Mouse (Mus musculus): Measurements from ENCODE around the gene Uckl1. TPM values are rescaled to one million over a fixed set of nuclear protein-coding genes. Genes with fewer than 3 reads are reported as not detected.
A peak's percentile ranks its signal among the peaks of the same experiment; 100 is the strongest.

Gene Uckl1
- polyA plus RNA-seq, 1 experiment from 2014 or later, result 33.9 TPM

DNA sequence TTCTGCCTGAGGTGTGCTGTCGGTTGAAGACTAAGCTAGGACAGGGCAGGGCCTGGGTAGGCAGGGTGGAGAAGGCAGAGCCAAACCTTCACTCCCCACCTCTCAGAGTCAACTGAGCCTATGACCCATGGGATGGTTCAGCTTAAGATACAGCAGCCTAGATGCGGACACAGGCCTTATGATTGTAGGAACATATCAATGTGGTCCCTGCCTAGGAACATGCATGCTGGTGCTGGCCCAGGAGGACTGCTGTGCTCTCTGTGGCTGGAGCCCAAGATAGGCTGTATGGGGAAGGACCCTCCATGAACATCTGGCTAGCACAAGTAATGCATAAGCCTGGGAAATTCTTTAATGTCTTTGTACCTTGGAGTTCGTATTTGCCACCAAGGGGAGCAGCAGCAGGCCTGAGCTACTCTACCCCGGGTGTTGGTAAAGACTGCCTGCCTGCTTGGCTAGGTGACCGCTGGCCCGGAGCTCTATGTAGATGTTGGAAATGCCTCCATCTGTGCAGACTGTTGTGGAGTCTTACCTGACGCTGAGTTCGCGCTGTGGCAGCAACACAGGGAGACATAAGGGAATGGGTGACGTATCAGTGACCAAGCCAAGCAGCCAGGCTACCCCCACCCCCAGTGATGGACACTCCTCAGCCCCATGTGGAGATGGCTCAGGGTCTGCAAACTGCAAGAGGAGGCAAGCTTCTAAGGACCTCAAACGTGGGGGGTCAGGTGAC lies 12.6 kb downstream of the Uckl1 start:
- H3K4me3 ChIP-seq (ENCODE audit: inconsistent target), result no peak overlapping the region
- WGBS (ENCODE audit: missing documents), result 96% methylated on average over 11 of the region's 11 CpGs
- H3K79me2 ChIP-seq (ENCODE audit: inconsistent target), result peaks cover 14% of the 10 kb centered on the region; the same call in 1 of the 2 replicates
- peaks cover 56% of the 10 kb centered on the region for H3K36me3 ChIP-seq (ENCODE audit: inconsistent target)
- no peak overlapping the region for H3K27ac ChIP-seq

- H3K4me3 ChIP-seq (ENCODE audit: inconsistent target), result no peak overlapping the region
- WGBS (ENCODE audit: missing documents), result 71% methylated on average over 5 of the region's 6 CpGs
- peaks cover 58% of the 10 kb centered on the region for H3K36me3 ChIP-seq (ENCODE audit: inconsistent target)
- no peak overlapping the region for H3K27ac ChIP-seq
- peaks cover 4% of the 10 kb centered on the region; the same call in 1 of the 2 replicates for H3K79me2 ChIP-seq (ENCODE audit: inconsistent target)
Observed at GRCm38 (mm10) chr2:181570921-181571595, 13.6 kb downstream of the Uckl1 start.

DNA sequence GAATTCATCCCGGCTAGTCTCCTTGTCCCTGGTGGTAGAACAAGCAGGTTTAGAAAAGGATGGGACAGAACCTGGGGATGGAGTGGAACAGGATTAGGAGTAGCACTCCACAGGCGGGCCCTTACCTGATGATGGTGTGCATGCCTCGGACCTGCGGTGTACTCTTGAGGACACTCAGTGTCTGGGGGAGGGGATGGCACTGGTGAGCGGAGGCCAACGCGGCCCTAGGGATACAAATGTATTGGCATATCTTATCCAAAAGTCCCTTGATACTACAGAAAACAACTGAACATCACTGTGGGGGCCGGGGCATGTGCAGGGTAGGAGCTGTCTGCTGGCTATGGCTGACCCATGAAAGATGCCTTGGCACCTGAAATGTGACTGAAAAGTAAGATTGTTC lies 14.3 kb downstream of the Uckl1 start:
- Histone ChIP-seq H3K4me3 (ENCODE audit: inconsistent target) (no peak overlapping the region), H3K36me3 (ENCODE audit: inconsistent target) (peaks cover 62% of the 10 kb centered on the region), H3K79me2 (ENCODE audit: inconsistent target) (no peaks in the 10 kb centered on the region), H3K27ac (no peak overlapping the region)
- WGBS (ENCODE audit: missing documents), result over 99% methylated on average over 8 of the region's 8 CpGs

DNA sequence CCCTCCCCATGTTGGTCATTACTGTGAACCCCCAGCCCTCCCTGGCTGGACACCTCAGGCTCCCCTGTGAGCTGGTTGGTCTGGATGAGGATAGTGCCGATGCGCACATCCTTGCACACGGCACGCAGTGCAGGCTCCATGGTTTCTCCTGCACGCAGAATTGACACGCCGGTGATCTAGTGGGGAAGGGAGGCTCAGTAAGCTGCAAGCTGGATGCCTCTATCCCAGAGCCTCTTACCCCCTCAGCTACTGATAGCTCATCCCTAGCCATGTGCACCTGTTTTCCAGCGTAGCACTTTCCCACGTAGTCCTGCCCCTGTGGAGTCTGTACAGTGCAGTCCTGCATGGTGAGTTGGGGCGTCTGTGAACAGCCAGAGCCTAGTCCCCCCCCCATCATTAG lies 14.8 kb downstream of the Uckl1 start:
- H3K4me3 ChIP-seq (ENCODE audit: inconsistent target), result no peak overlapping the region
- 85% methylated on average over 10 of the region's 10 CpGs for WGBS (ENCODE audit: missing documents)
- H3K36me3 ChIP-seq (ENCODE audit: inconsistent target), result peaks cover 61% of the 10 kb centered on the region
- H3K79me2 ChIP-seq (ENCODE audit: inconsistent target), result no peaks in the 10 kb centered on the region
- no peak overlapping the region for H3K27ac ChIP-seq

DNA sequence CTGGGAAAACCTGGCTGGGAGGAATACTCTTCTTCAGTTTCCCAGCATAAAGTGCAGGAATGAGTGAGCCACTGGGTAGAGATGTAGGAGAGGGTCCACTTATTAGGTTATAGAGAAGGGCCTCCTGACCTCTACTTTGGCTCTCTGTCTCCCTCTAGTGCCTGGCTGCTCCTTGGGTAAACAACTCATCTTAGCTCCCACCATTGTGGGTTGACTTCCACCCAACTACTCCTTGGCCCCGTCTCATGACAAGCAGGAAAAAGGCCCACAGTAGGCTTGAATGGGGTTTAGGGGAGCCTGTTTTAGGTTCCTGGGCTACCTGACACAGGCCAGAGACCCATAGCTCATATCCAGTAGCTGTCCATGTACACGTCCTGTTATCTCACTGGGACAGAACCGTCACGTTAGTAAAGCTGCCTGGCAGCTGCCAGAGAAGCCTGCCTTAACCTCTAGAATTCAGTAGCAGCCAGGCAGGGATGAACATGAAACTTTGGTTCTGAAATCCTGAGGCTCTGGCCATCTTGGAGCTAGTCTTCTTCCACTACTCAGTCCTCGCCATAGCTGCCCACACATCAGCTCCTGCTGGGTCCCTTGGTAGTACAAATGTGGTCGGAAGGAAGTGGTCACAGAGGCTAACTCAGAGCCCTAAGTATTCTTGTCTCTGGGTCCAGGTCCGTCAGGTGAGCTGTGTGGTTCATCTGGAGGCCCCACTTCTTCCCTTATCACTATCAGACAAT lies 16.3 kb downstream of the Uckl1 start:
- Histone ChIP-seq H3K36me3 (ENCODE audit: inconsistent target) (peaks cover 46% of the 10 kb centered on the region), H3K27ac (no peak overlapping the region), H3K4me3 (ENCODE audit: inconsistent target) (no peak overlapping the region), H3K79me2 (ENCODE audit: inconsistent target) (no peaks in the 10 kb centered on the region)
- WGBS (ENCODE audit: missing documents), result 78% methylated on average over 7 of the region's 7 CpGs

DNA sequence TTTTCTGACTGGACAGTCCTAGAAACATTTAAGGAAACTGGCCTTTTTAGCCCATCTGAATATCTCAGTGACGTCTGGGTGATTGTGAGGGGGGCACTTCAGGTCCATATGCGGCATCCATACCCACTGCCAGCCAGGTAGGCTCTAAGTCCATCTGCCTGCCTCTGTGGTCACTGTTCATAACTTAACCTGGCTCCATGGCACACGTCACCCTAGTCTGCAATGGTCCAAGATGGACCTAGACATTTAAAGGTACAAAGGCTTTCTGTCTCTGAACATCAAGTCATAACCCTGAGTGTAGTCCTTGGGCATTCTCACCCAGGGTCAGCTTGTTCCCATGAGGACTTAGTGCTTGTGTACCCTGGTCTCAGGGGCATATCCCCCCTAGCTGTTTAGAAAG lies 17.4 kb downstream of the Uckl1 start:
- no peaks in the 10 kb centered on the region for H3K79me2 ChIP-seq (ENCODE audit: inconsistent target)
- peaks cover 35% of the 10 kb centered on the region for H3K36me3 ChIP-seq (ENCODE audit: inconsistent target)
- H3K27ac ChIP-seq, result no peak overlapping the region
- WGBS (ENCODE audit: missing documents), result 100% methylated on average over 3 of the region's 3 CpGs
- H3K4me3 ChIP-seq (ENCODE audit: inconsistent target), result no peak overlapping the region

DNA sequence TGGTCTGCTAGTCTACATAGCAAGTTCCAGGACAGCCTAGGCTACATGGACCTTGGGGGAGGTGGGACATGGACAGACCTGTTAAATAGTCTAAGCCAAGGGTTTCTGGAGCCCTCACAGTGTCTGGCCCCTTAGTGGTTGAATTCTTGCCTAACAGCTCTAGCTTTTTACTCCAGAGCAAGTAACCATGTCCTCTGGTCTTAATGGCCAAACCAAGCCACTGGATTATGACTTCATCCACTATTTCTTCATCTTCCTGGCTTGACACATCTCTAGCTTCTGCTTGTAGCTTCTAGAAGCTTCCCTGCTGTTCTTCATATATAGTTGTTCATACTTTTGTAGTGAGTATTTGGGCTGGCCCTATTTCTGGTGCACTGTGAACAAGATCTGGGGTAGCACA lies 30.9 kb downstream of the Uckl1 start:
- Histone ChIP-seq H3K27ac (no peak overlapping the region), H3K4me3 (ENCODE audit: inconsistent target) (no peak overlapping the region), H3K79me2 (ENCODE audit: inconsistent target) (peaks cover 15% of the 10 kb centered on the region; the same call in 1 of the 2 replicates), H3K36me3 (ENCODE audit: inconsistent target) (peaks cover 34% of the 10 kb centered on the region)

DNA sequence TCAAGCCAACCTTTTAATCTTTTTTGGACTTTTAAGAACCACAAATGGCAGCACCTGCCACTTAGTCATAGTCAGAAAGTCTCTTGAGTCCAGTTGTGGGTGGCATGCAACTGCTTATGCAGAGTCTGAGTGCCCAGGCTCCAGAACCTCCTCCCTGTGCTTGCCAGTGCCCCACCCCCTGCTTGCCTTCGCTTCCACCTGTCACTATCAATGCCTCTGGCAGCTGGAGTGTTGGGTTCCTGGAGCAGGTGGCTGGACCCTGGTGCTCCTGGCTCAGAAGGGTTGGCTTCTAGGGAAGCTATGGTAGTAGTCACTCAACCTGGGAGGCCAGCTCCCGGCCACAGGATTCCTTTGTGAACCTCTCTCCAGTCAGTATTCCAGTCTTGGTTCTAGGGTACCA lies 34.5 kb downstream of the Uckl1 start:
- peaks cover 47% of the 10 kb centered on the region for H3K36me3 ChIP-seq (ENCODE audit: inconsistent target)
- H3K27ac ChIP-seq, result no peak overlapping the region
- H3K4me3 ChIP-seq (ENCODE audit: inconsistent target), result no peak overlapping the region
- 95% methylated on average over 2 of the region's 2 CpGs for WGBS (ENCODE audit: missing documents)
- peaks cover 36% of the 10 kb centered on the region for H3K79me2 ChIP-seq (ENCODE audit: inconsistent target)

DNA sequence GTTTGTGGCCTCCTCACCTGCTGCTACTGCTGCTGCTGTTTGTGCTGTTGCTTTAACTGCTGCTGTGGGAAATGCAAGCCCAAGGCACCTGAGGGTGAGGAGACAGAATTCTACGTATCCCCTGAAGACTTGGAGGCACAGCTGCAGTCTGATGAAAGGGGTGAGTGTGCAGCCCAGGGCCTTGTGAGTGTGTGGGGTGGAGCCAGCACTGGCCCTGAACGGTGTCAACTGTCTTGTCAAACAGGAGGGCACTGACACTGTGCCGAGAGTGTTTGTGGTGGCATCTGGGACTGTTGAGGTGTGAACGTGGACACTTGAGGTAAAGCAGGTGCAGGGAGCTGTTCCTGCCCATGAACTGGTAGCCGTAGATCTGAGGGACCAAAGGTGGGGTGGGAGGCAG lies 36.0 kb downstream of the Uckl1 start:
- WGBS (ENCODE audit: missing documents), result 69% methylated on average over 5 of the region's 5 CpGs

DNA sequence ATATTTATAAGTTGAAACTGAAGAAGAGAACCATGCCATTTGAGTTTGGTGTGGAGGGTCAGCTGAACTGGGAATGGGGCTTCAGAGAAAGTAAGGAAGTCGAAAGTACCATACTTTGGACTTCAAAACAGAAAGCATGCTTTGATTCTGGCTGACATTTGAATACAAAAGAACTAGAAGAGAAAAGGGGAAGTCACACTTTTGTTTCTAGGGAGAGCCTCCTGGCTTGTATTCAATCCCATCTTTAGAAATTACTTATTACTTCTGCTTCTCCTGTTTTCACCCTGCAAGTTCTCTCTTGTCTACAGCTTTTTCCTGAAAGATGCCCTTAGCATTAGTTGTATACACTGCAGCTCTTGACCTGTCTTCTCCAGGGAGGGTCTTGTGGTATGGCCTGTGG lies 36.5 kb downstream of the Uckl1 start:
- Histone ChIP-seq H3K27ac (peak overlapping the region; percentile 45), H3K79me2 (ENCODE audit: inconsistent target) (peaks cover 57% of the 10 kb centered on the region), H3K4me3 (ENCODE audit: inconsistent target) (no peak overlapping the region), H3K36me3 (ENCODE audit: inconsistent target) (peaks cover 47% of the 10 kb centered on the region)
- WGBS (ENCODE audit: missing documents), result 0% methylated on average over 1 of the region's 1 CpGs

More for the DNA sequence above, 36.0 kb downstream of the Uckl1 start:
- no peak overlapping the region for H3K4me3 ChIP-seq (ENCODE audit: inconsistent target)
- peak overlapping the region; percentile 45 for H3K27ac ChIP-seq
- H3K79me2 ChIP-seq (ENCODE audit: inconsistent target), result peaks cover 52% of the 10 kb centered on the region
- H3K36me3 ChIP-seq (ENCODE audit: inconsistent target), result peaks cover 47% of the 10 kb centered on the region

GRCm38 (mm10) chr2:181546142-181546541 lies 38.5 kb downstream of the Uckl1 start:
- WGBS (ENCODE audit: missing documents), result 96% methylated on average over 7 of the region's 7 CpGs
- H3K36me3 ChIP-seq (ENCODE audit: inconsistent target), result peaks cover 34% of the 10 kb centered on the region
- no peak overlapping the region for H3K4me3 ChIP-seq (ENCODE audit: inconsistent target)
- H3K27ac ChIP-seq, result no peak overlapping the region
- H3K79me2 ChIP-seq (ENCODE audit: inconsistent target), result peaks cover 76% of the 10 kb centered on the region

DNA sequence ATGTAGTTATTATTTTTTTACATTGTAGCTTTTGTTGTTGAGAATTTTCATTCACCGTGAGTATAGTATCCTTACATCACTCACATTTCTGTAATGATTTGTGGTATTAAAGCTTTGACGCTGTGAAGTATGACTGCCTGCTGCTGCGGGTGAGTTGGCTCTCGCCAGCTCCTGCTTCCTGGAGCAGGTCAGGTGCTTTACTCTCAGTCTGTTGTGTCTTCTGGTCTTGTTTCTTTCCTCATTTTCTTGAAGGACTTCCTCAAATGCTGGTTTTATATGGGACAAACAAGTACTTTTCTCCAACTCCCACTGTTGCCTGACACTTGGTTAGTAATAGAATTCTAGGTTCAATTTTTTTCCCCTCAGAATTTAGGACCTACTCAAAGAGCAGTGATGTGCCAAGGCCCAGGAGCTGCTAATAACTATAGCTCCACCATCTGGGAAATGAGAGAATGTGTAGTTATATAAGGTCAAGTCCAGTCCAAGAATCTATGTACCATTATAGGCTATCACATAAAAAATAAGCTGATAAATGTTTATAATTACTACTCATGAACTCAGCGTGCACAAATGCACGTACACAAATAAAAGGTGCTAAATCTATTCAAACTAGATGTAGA lies 42.8 kb downstream of the Uckl1 start:
- Histone ChIP-seq H3K4me3 (ENCODE audit: inconsistent target) (no peak overlapping the region), H3K79me2 (ENCODE audit: inconsistent target) (peaks cover 99% of the 10 kb centered on the region), H3K36me3 (ENCODE audit: inconsistent target) (peaks cover 7% of the 10 kb centered on the region), H3K27ac (peak overlapping the region; percentile 28)
- 36% methylated on average over 6 of the region's 6 CpGs for WGBS (ENCODE audit: missing documents)

GRCm38 (mm10) chr2:181537444-181538047 lies 47.1 kb downstream of the Uckl1 start:
- Histone ChIP-seq H3K4me3 (ENCODE audit: inconsistent target) (no peak overlapping the region), H3K79me2 (ENCODE audit: inconsistent target) (peaks cover 93% of the 10 kb centered on the region), H3K27ac (peak overlapping the region; percentile 79), H3K36me3 (ENCODE audit: inconsistent target) (no peaks in the 10 kb centered on the region; the same call in 1 of the 2 replicates)
- 39% methylated on average over 2 of the region's 2 CpGs for WGBS (ENCODE audit: missing documents)

DNA sequence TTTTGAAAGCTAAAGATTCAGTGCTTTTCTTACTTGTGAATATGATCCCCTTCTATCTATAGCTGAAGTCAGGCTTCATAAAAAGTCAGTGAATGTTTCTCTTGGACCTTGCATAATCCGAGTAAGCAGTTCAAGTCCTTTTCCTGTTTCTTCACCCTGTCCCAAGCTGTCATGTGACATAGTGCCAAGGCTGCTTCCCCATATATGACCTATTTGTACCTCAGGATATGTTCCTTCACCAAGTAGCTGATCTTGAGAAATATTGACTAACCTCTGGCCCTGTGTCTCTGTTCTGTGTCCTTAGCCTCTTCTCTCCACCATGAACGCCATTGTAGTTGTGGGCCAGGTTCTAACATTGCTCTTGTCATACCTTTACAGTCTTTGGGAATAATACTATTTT lies 48.3 kb downstream of the Uckl1 start:
- H3K79me2 ChIP-seq (ENCODE audit: inconsistent target), result peaks cover 94% of the 10 kb centered on the region
- no peaks in the 10 kb centered on the region; the same call in 1 of the 2 replicates for H3K36me3 ChIP-seq (ENCODE audit: inconsistent target)
- 15% methylated on average over 2 of the region's 2 CpGs for WGBS (ENCODE audit: missing documents)
- peak overlapping the region; percentile 79 for H3K27ac ChIP-seq
- no peak overlapping the region for H3K4me3 ChIP-seq (ENCODE audit: inconsistent target)
